Mouse (Mus musculus) frontal cortex, adult (tissue): ENCODE data around the gene Resf1.
"Not testable (repeated sequence)": the region's sequence is repeated elsewhere in the genome, so short reads cannot be mapped to it uniquely, and the experiment has no call there.

Experiments used
- ATAC-seq: cut with Nextera tagmentation; 2 replicates; pipeline ENCODE4 v1.9.2; 2017; ENCODE audit warnings: mild to moderate bottlenecking, moderate library complexity, mixed read lengths; ENCODE audit not compliant: low TSS enrichment

The Resf1 gene

DNA sequence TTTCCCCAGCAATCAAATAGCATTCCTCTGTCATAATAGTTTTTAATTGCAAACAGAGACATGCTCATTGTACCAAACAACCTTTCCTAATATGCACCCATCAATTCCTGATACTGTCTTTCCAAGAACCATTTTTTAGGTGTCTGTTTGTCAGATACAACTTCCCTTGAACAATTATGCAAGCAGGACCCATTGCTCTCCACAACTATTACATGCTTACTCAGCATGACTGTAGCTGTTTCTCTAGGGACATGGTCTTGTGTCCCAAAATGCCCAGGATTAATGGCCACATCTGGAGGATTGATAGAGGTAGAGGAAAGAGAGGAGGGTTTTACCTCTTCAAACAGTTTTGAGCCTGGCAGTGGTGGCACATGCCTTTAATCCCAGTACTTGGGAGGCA, 35.2 kb downstream of the Resf1 start:
- no peak for ATAC-seq

DNA sequence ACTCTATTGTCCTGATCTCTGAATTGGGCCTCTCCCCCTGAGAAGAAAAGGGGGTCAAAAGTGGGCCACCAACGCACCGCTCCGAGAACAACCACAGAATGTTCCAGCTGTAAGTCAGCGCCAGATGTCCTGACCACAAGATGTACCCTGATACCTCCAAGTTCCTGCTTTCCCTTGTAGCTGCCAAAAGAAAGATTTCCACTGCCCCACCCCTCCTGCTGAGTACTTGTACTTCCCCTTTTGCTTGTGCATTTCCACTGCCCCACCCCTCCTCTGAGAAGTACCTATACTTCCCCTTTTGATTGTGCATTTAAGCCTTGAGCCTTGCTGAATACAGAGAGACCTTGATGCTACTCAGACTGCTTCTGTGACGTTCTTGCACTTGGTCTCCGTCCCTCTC, 39.0 kb downstream of the Resf1 start:
- not testable (repeated sequence) for ATAC-seq

DNA sequence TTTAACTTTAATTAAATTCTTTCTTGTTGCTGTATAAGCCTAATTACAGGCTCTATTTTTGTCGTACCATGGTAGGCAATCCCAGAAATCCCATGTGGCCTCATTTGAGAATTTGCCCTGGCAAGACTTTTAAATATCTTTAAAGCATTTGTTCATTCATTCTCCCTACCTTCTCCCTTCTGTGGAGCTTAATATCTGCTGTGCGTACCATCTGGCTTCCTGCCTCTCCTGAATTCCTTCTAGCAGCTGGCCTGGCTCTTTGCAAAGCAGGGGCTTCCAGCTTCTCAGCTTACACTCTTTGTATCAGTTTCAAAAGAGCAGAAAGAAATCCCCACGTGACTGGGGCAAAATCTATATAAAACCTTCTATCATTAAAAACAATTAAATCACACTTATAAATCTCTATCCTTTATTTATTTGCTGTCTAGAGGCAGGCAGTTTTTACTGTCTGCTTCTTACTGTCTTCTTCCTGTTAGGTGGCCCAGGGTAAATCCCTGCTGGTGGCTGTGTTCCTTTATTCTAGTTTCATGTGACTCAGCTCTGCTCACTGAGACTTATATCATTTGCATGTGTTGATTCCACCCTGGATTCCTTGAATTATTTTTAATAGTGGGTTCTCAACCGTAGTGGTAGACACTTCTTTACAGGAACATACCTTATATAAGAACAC, 45.7 kb downstream of the Resf1 start:
- no peak for ATAC-seq

DNA sequence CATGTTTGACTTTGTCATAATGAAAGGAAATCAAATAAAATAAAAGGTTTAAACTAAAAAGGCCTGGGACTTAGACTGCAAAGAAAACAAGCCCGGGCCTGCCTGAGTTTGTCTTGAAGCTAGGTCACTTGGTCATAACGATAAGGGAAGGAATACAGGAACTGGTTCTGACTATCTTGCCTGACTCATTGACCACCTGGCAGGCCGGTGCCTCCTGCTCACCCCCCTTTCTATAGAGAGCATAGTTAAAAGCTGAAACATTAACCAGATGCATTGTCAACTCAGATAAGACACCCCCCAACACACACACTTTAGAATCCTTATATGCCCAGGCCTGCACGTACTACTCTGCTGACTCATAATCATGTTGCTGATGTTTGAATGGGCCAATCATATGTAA, 46.6 kb downstream of the Resf1 start:
- not testable (repeated sequence) for ATAC-seq

DNA sequence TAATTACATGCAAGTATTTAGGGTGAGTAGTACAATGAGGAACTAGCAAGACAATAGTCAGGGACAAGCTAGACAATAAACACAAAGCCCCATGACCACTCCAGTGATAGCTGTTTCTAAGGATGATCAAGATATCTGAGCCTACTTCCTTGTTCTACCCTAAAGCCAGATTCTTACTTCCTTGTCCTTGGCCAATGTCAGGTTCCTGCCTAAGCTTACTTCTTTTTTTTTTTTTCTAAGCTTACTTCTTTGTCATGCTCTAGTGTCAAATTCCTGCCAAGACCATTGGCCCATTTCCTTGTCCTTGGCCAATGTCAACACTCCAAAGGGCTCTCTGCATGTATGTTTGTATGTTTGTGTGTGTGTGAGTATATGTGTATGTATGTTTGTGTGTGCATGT, 47.9 kb downstream of the Resf1 start:
- no peak for ATAC-seq

DNA sequence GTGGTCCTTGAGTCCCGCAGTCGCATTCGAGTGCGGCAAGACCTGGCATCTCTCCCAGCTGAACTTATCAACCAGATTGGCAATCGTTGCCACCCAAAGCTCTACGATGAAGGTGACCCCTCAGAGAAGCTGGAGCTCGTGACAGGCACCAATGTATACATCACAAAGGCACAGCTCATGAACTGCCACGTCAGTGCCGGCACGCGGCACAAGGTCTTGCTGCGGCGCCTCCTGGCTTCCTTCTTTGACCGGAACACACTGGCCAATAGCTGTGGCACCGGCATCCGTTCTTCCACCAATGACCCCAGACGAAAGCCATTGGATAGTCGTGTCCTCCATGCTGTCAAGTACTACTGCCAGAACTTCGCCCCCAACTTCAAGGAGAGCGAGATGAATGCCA, 53.3 kb downstream of the Resf1 start:
- not testable (repeated sequence) for ATAC-seq

DNA sequence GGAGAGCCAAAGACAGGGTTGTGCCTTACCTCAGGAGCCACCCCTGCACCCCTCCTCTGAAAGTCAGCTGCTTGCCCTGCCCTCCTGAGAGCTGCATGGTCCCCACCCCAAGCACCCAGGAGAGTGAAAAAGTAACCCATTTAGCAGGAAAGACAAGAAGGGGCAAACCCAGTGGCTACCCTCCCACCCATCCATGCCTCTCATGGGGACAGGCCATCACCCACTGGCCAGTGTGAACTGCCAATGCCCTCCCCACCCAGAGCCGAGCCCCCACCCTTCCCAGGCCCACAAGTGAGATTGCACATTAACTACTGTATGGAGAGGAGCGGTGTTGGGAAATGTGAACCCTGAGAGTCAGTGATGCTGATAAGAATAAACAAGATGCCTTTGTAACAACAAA, 56.8 kb downstream of the Resf1 start:
- not testable (repeated sequence) for ATAC-seq

DNA sequence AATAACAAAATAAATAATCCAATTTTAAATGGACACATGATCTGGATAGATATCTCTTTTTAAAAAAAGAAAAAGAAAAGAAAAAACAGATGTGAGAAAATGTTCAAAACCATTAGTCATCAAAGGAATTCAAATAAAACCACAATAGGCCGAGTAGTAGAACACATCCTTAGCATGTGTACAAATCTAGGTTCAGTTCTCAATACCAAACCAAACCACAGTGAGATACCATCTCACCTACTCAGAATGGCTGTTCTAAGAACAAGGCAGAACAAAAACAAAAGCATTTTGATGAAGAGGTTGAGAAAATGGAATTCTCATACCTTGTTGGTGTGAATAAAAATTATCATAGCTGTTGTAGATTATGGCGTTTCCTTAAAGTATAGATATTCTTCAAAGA, 57.2 kb downstream of the Resf1 start:
- no peak for ATAC-seq

DNA sequence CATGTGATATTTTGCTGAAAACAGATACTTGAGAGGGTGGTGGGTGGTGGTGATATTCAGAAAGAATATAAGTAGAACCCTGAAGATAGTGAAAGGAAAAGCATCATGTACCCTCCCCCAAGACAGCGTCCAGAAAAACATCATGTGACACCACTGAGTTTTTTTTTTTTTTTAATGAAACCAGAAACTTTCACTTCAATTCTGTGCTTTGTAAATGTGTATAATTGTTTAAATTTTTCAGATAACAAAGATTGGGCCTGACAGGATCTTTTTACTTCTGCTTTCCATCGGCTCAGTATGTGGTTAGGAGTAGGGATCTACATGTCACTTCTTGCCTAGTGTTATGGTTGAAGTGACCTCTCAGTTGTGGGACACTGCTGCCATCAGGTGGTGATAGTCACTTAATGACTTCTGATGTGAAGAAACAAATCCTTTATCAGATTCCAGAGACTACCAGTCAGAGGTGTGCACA, 65.8 kb downstream of the Resf1 start:
- peak; percentile 67; the same call in 1 of the 2 replicates for ATAC-seq

DNA sequence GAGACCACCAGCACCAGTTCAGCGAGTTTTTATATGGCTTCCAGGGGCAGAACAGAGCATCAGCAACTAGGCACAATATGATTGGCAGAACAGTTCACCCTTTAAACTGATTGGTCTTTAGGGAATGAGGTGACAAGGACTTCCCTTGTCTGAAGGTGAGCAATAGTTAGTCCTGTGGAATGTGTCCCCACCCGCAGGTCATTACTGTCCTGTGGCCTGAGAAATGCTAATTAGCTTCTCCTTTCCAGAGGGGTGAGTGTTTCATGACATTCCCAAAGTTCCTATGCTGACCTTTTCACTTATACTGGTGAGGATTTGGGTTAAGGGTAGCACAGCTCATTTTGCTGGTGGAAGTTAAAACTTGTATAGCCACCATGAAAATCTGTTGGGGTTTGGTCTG, 74.3 kb downstream of the Resf1 start:
- no peak for ATAC-seq
